Mouse (Mus musculus): Measurements from ENCODE around the gene Olfr357.

The Olfr357 gene

GRCm38 (mm10) chr2:36993527-36993926, at the start of gene Olfr357:
Gene Olfr357, plus strand, starts transcription at chr2:36993827.
- in situ Hi-C loops (cut with MboI, MseI) = no loop called here

GRCm38 (mm10) chr2:36997030-36997429, 3.4 kb downstream of the Olfr357 start:
- in situ Hi-C loops (cut with MboI, MseI) = no loop called here

GRCm38 (mm10) chr2:37009235-37009634, 15.6 kb downstream of the Olfr357 start, which contains the start of gene Olfr358:
Gene Olfr358, minus strand, starts transcription at chr2:37009335.
- in situ Hi-C loops (cut with MboI, MseI) = no loop called here

Measured in regulatory T cell (primary cell).